Mouse (Mus musculus) midbrain, embryonic 15.5 days (tissue): ENCODE results near the gene Acot1. TPM values are rescaled to one million over a fixed set of nuclear protein-coding genes. Genes with fewer than 3 reads are reported as not detected.

Experiments
- polyA plus RNA-seq: library from polyadenylated mRNA; unstranded; fragments of >200 nt; fragmentation: Nextera tagmentation; extraction: Ambion mirVana; gene quantifications from 2 replicates; pipeline ENCODE4 v1.2.1, GENCODE M21; 2015

The Acot1 gene
- polyA plus RNA-seq, 1 experiment from 2014 or later, result 69.7 TPM

Other genes starting within 250 kb of the Acot1 start
- 0.22 and 0.28 TPM in 2 replicates for gene Papln, start 245.9 kb upstream of the Acot1 start, polyA plus RNA-seq
- 16.0 and 17.5 TPM in 2 replicates for gene Numb, start 87.6 kb upstream of the Acot1 start, polyA plus RNA-seq
- gene Riox1, start 58.9 kb upstream of the Acot1 start, polyA plus RNA-seq, result 10.6 and 12.7 TPM in 2 replicates
- gene Heatr4, start 24.6 kb upstream of the Acot1 start, polyA plus RNA-seq, result 0.09 TPM in 1 of 2 replicates, not detected in the other
- gene Acot2, start 21.6 kb upstream of the Acot1 start, polyA plus RNA-seq, result 11.8 and 13.4 TPM in 2 replicates
- 0.27 and 0.71 TPM in 2 replicates for gene Acot4, start 28.9 kb downstream of the Acot1 start, polyA plus RNA-seq
- gene Gm49366, start 29.4 kb downstream of the Acot1 start, polyA plus RNA-seq, result not detected in 2 replicates
- gene Acot3, start 42.7 kb downstream of the Acot1 start, polyA plus RNA-seq, result 0.96 and 2.4 TPM in 2 replicates
- 0.13 and 0.15 TPM in 2 replicates for gene Acot5, start 59.8 kb downstream of the Acot1 start, polyA plus RNA-seq
- gene Acot6, start 91.2 kb downstream of the Acot1 start, polyA plus RNA-seq, result 1.1 and 1.3 TPM in 2 replicates
- gene Dnal1, start 104.9 kb downstream of the Acot1 start, polyA plus RNA-seq, result 8.2 and 10.8 TPM in 2 replicates
- 6.5 and 7.7 TPM in 2 replicates for gene Pnma1, start 139.0 kb downstream of the Acot1 start, polyA plus RNA-seq
- gene Elmsan1, start 209.4 kb downstream of the Acot1 start, polyA plus RNA-seq, result 4.3 and 4.4 TPM in 2 replicates